Mouse (Mus musculus) megakaryocyte progenitor cell, adult 5-6 weeks (primary cell): ENCODE measurements around the gene Sost. TPM values are rescaled to one million over a fixed set of nuclear protein-coding genes. Genes with fewer than 3 reads are reported as not detected.
"Not testable (repeated sequence)": the region's sequence is repeated elsewhere in the genome, so short reads cannot be mapped to it uniquely, and the experiment has no call there.

Source experiments
- ATAC-seq: replicated peaks from 2 replicates; pipeline ENCODE4 v1.8.0; 2016; ENCODE audit warnings: mild to moderate bottlenecking, moderate TSS enrichment, inconsistent platforms; ENCODE audit not compliant: poor library complexity
- total RNA-seq, 2 experiments: library from RNA; stranded (forward) in 1 of 2; stranded (reverse) in 1 of 2; fragments of 157-497, 149-512 nt in 1 of 2; fragments of 200-1000 nt in 1 of 2; gene quantifications; 2 replicates each; pipeline versions ENCODE4 v1.2.3 to v1.2.4; 2015 to 2017

The Sost gene
- total RNA-seq (2015) (not detected in 2 replicates), total RNA-seq (2017) (not detected in 2 replicates)

GRCm38 (mm10) chr11:101966965-101967614 lies at the start of gene Sost:
TSS of gene Sost (minus strand) at chr11:101967015.
- no peak for ATAC-seq

GRCm38 (mm10) chr11:102016136-102016535 lies 49.3 kb upstream of the Sost start:
- no peak for ATAC-seq

GRCm38 (mm10) chr11:102015472-102015871 lies 48.7 kb upstream of the Sost start:
- no peak for ATAC-seq

GRCm38 (mm10) chr11:102013201-102013600 lies 46.4 kb upstream of the Sost start:
- ATAC-seq = no peak

GRCm38 (mm10) chr11:102011510-102011909 lies 44.7 kb upstream of the Sost start:
- no peak for ATAC-seq

- no peak for ATAC-seq
Observed at GRCm38 (mm10) chr11:102010140-102010539, 43.3 kb upstream of the Sost start.

- ATAC-seq = no peak
Observed at GRCm38 (mm10) chr11:102008954-102009637, 42.3 kb upstream of the Sost start.

- ATAC-seq = no peak
Observed at GRCm38 (mm10) chr11:102008372-102008771, 41.6 kb upstream of the Sost start.

GRCm38 (mm10) chr11:102006688-102007087 lies 39.9 kb upstream of the Sost start:
- no peak for ATAC-seq

GRCm38 (mm10) chr11:102006271-102006670 lies 39.5 kb upstream of the Sost start:
- no peak for ATAC-seq

GRCm38 (mm10) chr11:102004251-102004650 lies 37.4 kb upstream of the Sost start:
- ATAC-seq = no peak

GRCm38 (mm10) chr11:101999466-101999865 lies 32.7 kb upstream of the Sost start:
- no peak for ATAC-seq

- no peak for ATAC-seq
Observed at GRCm38 (mm10) chr11:101998258-101998657, 31.4 kb upstream of the Sost start.

- ATAC-seq = no peak
Observed at GRCm38 (mm10) chr11:101995938-101996337, 29.1 kb upstream of the Sost start.

GRCm38 (mm10) chr11:101994100-101994499 lies 27.3 kb upstream of the Sost start:
- ATAC-seq = peak; percentile 78

GRCm38 (mm10) chr11:101992411-101992810 lies 25.6 kb upstream of the Sost start:
- no peak for ATAC-seq

GRCm38 (mm10) chr11:101991813-101992212 lies 25.0 kb upstream of the Sost start:
- ATAC-seq = no peak

GRCm38 (mm10) chr11:101990244-101990643 lies 23.4 kb upstream of the Sost start:
- no peak for ATAC-seq

- no peak for ATAC-seq
Observed at GRCm38 (mm10) chr11:101986913-101987312, 20.1 kb upstream of the Sost start, which contains the start of gene Dusp3. TSS of gene Dusp3 (minus strand) at chr11:101987013.

- peak; percentile 64 for ATAC-seq
Observed at GRCm38 (mm10) chr11:101985990-101986389, 19.2 kb upstream of the Sost start.

GRCm38 (mm10) chr11:101985450-101985849 lies 18.6 kb upstream of the Sost start:
- ATAC-seq = not testable (repeated sequence)
